Mouse (Mus musculus) limb, embryonic 13.5 days (tissue): ENCODE data around the gene Akap2. TPM values are rescaled to one million over a fixed set of nuclear protein-coding genes. Genes with fewer than 3 reads are reported as not detected.

Experiments used
- ATAC-seq: fragments of 200-750 bp; cut with Nextera tagmentation; 2 replicates; pipeline ENCODE4 v1.8.0; 2017; ENCODE audit warnings: low read depth, moderate number of reproducible peaks, moderate TSS enrichment; ENCODE audit not compliant: low FRiP score
- H3K27ac ChIP-seq: fragments of 300-500 bp; sonication (generic); 2 replicates; pipeline ENCODE4 v1.5.1; 2015; ENCODE audit warnings: inconsistent platforms, mild to moderate bottlenecking, moderate library complexity
- H3K27me3 ChIP-seq: fragments of 300-500 bp; sonication (generic); 2 replicates; pipeline ENCODE4 v1.6.1; 2015; ENCODE audit warnings: mild to moderate bottlenecking, inconsistent platforms
- H3K36me3 ChIP-seq: fragments of 300-500 bp; sonication (generic); 2 replicates; pipeline ENCODE4 v1.6.1; 2015; ENCODE audit warnings: inconsistent platforms, mild to moderate bottlenecking, moderate library complexity
- H3K4me1 ChIP-seq: fragments of 300-500 bp; sonication (generic); 2 replicates; pipeline ENCODE4 v1.6.1; 2015; ENCODE audit warnings: inconsistent platforms
- H3K4me2 ChIP-seq: fragments of 300-500 bp; sonication (generic); replicated peaks from 2 replicates; pipeline ENCODE4 v1.6.1; 2015; ENCODE audit warnings: inconsistent platforms, mild to moderate bottlenecking, moderate library complexity
- H3K4me3 ChIP-seq: fragments of 300-500 bp; sonication (generic); 2 replicates; pipeline ENCODE4 v1.5.1; 2015; ENCODE audit warnings: moderate library complexity, mild to moderate bottlenecking, inconsistent platforms
- H3K9ac ChIP-seq: fragments of 300-500 bp; sonication (generic); 2 replicates; pipeline ENCODE4 v1.6.1; 2015; ENCODE audit warnings: mild to moderate bottlenecking, inconsistent platforms
- H3K9me3 ChIP-seq: fragments of 300-500 bp; sonication (generic); 2 replicates; pipeline ENCODE4 v1.6.1; 2016; ENCODE audit warnings: inconsistent platforms
- WGBS: fragments of 180-500 bp; shearing (Covaris S2); methylation state at CpG from one replicate; pipeline ENCODE4 v1.1.7; 2015; 5-methylcytosine and 5-hydroxymethylcytosine counted together
- polyA plus RNA-seq: library from polyadenylated mRNA; unstranded; fragments of >200 nt; fragmentation: Nextera tagmentation; extraction: Ambion mirVana; gene quantifications from 2 replicates; pipeline ENCODE4 v1.2.1, GENCODE M21; 2015

Gene Akap2
- polyA plus RNA-seq = 29.9 and 34.2 TPM in 2 replicates

- Histone ChIP-seq H3K4me2 (no peak within 1 kb of the TSS), H3K27me3 (no peaks in the 10 kb centered on the region), H3K4me3 (no peak within 1 kb of the TSS), H3K9me3 (no peaks in the 10 kb centered on the region), H3K9ac (no peak within 1 kb of the TSS), H3K4me1 (peaks cover 54% of the 10 kb centered on the region), H3K36me3 (no peaks in the 10 kb centered on the region), H3K27ac (0 out of 2 replicates have a peak within 1 kb of the TSS, but pooled peaks have one; percentile 22)
- ATAC-seq = no peak
- 80% methylated on average over 9 of the region's 9 CpGs for WGBS
Measured at GRCm38 (mm10) chr4:57717354-57717753, at the start of gene Akap2. Akap2 (plus strand) TSS chr4:57717657.

DNA sequence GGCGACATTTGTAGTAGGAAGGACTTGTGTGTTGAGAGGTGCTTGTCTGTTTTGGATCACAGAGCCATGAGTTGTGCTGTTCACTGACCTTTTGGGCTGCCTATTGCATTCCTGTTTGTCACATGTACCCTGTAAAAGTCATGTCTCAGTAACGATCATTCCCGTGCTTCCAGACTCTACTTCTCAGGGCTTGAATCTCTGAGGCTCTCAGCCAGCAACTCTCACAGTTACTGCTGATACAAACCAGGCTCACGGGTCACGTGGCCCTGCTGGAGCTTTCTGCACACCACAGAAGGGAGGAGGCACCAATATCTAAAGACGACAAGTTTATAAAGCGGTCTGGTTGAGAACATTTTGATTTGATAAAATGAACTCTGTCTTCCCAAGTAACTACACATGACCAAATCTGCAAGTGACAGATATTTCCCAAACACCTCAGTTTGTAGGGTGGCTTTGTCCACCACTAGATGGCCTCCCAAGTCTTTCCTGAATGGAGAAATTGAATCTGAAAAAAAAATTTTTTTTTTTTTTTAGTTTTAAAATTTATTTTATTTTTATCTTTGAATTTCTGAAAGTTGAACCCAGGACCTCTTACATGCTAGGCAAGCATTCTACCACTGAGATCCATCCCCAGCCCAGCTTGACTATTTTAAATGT is 46.5 kb upstream of the Akap2 start:
- Histone ChIP-seq H3K27ac (no peak overlapping the region; the same call in 1 of the 2 replicates), H3K9me3 (no peaks in the 10 kb centered on the region), H3K27me3 (no peaks in the 10 kb centered on the region), H3K36me3 (peaks cover 4% of the 10 kb centered on the region; the same call in 1 of the 2 replicates), H3K9ac (no peak overlapping the region), H3K4me1 (peaks cover 41% of the 10 kb centered on the region), H3K4me3 (no peak overlapping the region), H3K4me2 (no peak overlapping the region)
- WGBS = 26% methylated on average over 7 of the region's 7 CpGs
- no peak for ATAC-seq

DNA sequence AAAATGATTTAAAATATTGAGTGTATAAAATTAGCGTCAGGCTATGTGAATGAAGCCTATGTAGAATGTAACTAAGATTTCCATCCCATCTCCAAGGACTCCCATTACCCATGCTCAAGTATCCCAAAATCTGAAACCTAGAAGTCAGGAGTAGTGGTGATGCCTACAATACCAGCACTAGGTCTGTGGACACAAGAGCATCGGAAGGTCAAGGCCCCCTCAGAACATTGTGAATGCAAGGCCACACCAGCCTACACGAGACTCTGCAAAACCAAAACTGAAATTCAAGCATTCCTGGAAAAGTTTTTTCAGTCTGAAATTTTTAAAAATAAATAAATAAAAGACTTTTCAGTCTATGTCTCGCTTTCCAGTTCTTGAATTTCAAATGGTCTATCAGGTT is 44.9 kb upstream of the Akap2 start:
- H3K4me1 ChIP-seq = peaks cover 43% of the 10 kb centered on the region
- no peak overlapping the region for H3K9ac ChIP-seq
- no peaks in the 10 kb centered on the region for H3K9me3 ChIP-seq
- H3K36me3 ChIP-seq = no peaks in the 10 kb centered on the region
- no peak for ATAC-seq
- H3K4me3 ChIP-seq = no peak overlapping the region
- H3K4me2 ChIP-seq = no peak overlapping the region
- no peak overlapping the region; the same call in 1 of the 2 replicates for H3K27ac ChIP-seq
- WGBS = 73% methylated on average over 4 of the region's 4 CpGs
- H3K27me3 ChIP-seq = no peaks in the 10 kb centered on the region

DNA sequence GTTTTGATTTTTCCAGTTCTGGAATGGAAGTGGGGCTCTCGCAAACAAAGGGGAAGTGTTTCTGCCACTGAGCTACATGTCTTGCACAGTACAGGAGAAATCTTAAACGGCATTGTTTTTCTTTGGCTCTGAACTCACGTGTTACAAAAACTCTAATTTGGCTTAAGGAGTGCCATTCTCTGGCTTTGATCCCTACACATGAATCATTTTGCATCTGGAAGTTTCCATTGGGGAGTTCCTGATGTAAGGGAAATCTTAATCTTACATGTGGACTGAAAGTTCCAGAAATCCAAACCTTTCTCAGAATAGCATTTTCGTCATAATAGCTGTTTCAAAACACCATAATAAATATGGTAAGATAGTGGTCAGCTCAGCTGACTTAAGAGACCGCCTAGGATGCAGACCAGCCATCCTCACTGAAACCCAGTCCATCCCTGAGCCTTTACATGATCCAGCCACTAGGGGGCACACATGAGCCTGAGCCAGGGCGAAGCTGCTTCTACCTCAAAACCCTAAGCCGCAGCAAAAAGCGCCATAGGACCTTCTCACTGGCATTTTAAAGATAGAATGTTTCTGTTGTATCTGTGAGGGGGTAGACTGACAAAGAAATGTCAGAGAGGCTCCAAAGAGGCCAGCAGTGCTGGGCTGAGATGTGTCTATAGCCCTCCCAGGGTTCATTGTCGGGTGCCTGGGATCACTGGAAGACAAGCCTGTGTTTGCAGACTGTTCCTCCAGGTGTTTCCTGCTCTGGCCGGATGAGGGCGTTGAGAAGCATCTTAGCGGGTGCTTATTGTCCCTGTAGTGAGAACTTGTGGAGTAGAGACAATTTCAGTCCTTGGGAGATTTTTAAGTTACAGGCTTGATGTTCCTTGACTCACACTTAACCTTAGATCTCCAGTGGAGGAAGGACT is 44.2 kb upstream of the Akap2 start:
- H3K9ac ChIP-seq = no peak overlapping the region
- H3K27me3 ChIP-seq = no peaks in the 10 kb centered on the region
- ATAC-seq = peak; percentile 45; the same call in 1 of the 2 replicates
- H3K27ac ChIP-seq = peak overlapping the region; percentile 28; the same call in 1 of the 2 replicates
- H3K4me3 ChIP-seq = no peak overlapping the region
- WGBS = 11% methylated on average over 12 of the region's 12 CpGs
- H3K36me3 ChIP-seq = no peaks in the 10 kb centered on the region
- peaks cover 43% of the 10 kb centered on the region for H3K4me1 ChIP-seq
- H3K9me3 ChIP-seq = no peaks in the 10 kb centered on the region
- H3K4me2 ChIP-seq = peak overlapping the region; percentile 54

GRCm38 (mm10) chr4:57674351-57674750 is 43.1 kb upstream of the Akap2 start:
- H3K27me3 ChIP-seq = no peaks in the 10 kb centered on the region
- peaks cover 43% of the 10 kb centered on the region for H3K4me1 ChIP-seq
- H3K9ac ChIP-seq = no peak overlapping the region
- 66% methylated on average over 7 of the region's 7 CpGs for WGBS
- no peak overlapping the region for H3K4me2 ChIP-seq
- H3K9me3 ChIP-seq = no peaks in the 10 kb centered on the region
- ATAC-seq = no peak
- no peak overlapping the region for H3K4me3 ChIP-seq
- no peaks in the 10 kb centered on the region for H3K36me3 ChIP-seq
- H3K27ac ChIP-seq = peak overlapping the region; percentile 12; the same call in 1 of the 2 replicates

GRCm38 (mm10) chr4:57675387-57675786 is 42.1 kb upstream of the Akap2 start:
- Histone ChIP-seq H3K4me2 (peak overlapping the region; percentile 55), H3K27me3 (no peaks in the 10 kb centered on the region), H3K9me3 (no peaks in the 10 kb centered on the region), H3K9ac (peak overlapping the region; percentile 43), H3K4me3 (peak overlapping the region; percentile 23; the same call in 1 of the 2 replicates), H3K4me1 (peaks cover 42% of the 10 kb centered on the region), H3K36me3 (no peaks in the 10 kb centered on the region), H3K27ac (peak overlapping the region; percentile 23; the same call in 1 of the 2 replicates)
- peak; percentile 64; the same call in 1 of the 2 replicates for ATAC-seq
- 2% methylated on average over 13 of the region's 13 CpGs for WGBS

DNA sequence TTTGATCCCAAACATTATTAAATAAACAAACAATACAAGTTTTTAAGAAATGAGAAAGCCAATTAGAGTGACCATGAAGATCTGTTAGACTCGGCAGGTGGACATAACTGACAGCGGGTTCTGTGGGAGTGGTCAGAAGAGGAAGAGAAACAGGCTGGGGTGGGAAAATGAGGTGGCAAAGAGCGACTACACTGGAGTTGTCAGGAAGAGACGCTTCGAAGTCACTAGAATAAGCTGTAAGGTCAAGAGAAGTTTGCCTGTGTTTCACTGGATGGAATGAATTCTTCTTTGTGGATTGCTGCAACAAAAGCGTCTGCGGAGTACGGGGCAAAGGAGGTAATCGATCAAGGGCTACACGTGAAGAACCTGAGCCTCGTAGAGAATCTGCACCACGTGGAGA is 39.5 kb upstream of the Akap2 start:
- Histone ChIP-seq H3K4me3 (no peak overlapping the region), H3K9ac (no peak overlapping the region), H3K4me2 (no peak overlapping the region), H3K36me3 (no peaks in the 10 kb centered on the region), H3K9me3 (no peaks in the 10 kb centered on the region), H3K4me1 (peaks cover 36% of the 10 kb centered on the region), H3K27me3 (no peaks in the 10 kb centered on the region), H3K27ac (no peak overlapping the region)
- 83% methylated on average over 12 of the region's 12 CpGs for WGBS
- no peak for ATAC-seq

GRCm38 (mm10) chr4:57678991-57679457 is 38.4 kb upstream of the Akap2 start:
- WGBS = 88% methylated on average over 9 of the region's 9 CpGs
- no peak for ATAC-seq
- no peak overlapping the region for H3K9ac ChIP-seq

DNA sequence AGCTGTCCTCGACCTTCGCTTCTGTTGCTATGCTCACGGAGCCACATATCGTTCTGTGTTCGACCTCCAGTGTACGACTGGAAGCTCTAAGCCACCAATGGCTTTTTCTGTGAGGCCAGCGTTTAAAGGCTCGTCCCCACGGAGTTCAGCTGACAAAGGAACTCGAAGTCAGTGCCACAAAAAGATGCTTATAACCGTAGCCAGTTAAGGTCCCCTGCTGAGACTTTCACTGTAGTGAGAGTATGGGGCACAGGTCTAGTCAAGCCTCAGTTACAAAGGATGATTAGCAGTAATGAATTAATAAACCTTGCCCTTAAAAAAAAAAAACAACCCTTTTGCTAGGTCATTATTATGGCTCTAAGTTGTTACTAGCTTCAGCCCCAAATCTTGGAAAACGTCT is 37.3 kb upstream of the Akap2 start:
- no peak overlapping the region for H3K4me3 ChIP-seq
- H3K36me3 ChIP-seq = no peaks in the 10 kb centered on the region
- ATAC-seq = no peak
- H3K27me3 ChIP-seq = no peaks in the 10 kb centered on the region
- no peak overlapping the region for H3K4me2 ChIP-seq
- H3K9ac ChIP-seq = no peak overlapping the region
- H3K4me1 ChIP-seq = peaks cover 32% of the 10 kb centered on the region
- no peaks in the 10 kb centered on the region for H3K9me3 ChIP-seq
- no peak overlapping the region for H3K27ac ChIP-seq
- 71% methylated on average over 12 of the region's 12 CpGs for WGBS

More at GRCm38 (mm10) chr4:57678991-57679457, 38.4 kb upstream of the Akap2 start:
- H3K27me3 ChIP-seq = no peaks in the 10 kb centered on the region
- no peaks in the 10 kb centered on the region for H3K9me3 ChIP-seq
- no peaks in the 10 kb centered on the region for H3K36me3 ChIP-seq
- H3K4me1 ChIP-seq = peaks cover 32% of the 10 kb centered on the region
- no peak overlapping the region for H3K27ac ChIP-seq
- H3K4me3 ChIP-seq = no peak overlapping the region
- no peak overlapping the region for H3K4me2 ChIP-seq

DNA sequence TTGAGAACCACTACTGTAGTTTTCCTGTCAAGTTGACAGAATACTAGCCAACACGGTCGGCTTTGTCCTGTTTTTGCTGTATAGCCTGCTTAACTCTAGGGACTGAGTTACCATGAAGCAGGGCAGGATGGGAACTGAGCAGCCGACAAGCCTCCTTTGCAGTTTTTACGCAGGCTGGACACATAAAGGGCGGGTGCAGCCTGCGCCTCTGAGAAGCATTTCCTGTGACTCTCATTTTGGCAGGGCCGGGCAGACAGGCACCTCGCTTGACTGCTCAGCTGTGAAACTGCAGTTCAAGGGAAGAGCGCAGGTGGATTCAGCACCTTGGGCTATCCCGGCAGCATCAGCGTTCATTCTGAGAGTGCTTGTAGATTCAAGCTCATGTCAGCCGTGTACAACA is 35.9 kb upstream of the Akap2 start:
- H3K4me2 ChIP-seq = no peak overlapping the region
- no peak overlapping the region for H3K27ac ChIP-seq
- no peaks in the 10 kb centered on the region for H3K36me3 ChIP-seq
- no peak overlapping the region for H3K9ac ChIP-seq
- 55% methylated on average over 12 of the region's 12 CpGs for WGBS
- no peaks in the 10 kb centered on the region for H3K9me3 ChIP-seq
- ATAC-seq = no peak
- H3K27me3 ChIP-seq = no peaks in the 10 kb centered on the region
- peaks cover 26% of the 10 kb centered on the region for H3K4me1 ChIP-seq
- no peak overlapping the region for H3K4me3 ChIP-seq

- Histone ChIP-seq H3K4me3 (no peak overlapping the region), H3K36me3 (no peaks in the 10 kb centered on the region), H3K4me1 (peaks cover 27% of the 10 kb centered on the region), H3K9me3 (no peaks in the 10 kb centered on the region), H3K27ac (no peak overlapping the region), H3K27me3 (no peaks in the 10 kb centered on the region), H3K4me2 (no peak overlapping the region), H3K9ac (no peak overlapping the region)
- ATAC-seq = no peak
- WGBS = 100% methylated on average over 2 of the region's 2 CpGs
Measured at GRCm38 (mm10) chr4:57682341-57682740, 35.1 kb upstream of the Akap2 start.

- Histone ChIP-seq H3K9me3 (no peaks in the 10 kb centered on the region), H3K4me3 (no peak overlapping the region), H3K4me1 (peaks cover 27% of the 10 kb centered on the region), H3K36me3 (no peaks in the 10 kb centered on the region), H3K9ac (no peak overlapping the region), H3K27ac (no peak overlapping the region), H3K27me3 (no peaks in the 10 kb centered on the region), H3K4me2 (no peak overlapping the region)
- no peak for ATAC-seq
- 85% methylated on average over 11 of the region's 11 CpGs for WGBS
Measured at GRCm38 (mm10) chr4:57682944-57683343, 34.5 kb upstream of the Akap2 start.
